Mouse (Mus musculus) embryo, embryonic 9.5 days (tissue): Measurements from ENCODE around the gene Eps8l3.
A peak's percentile ranks its signal among the peaks of the same experiment; 100 is the strongest.
"Not testable (repeated sequence)": the region's sequence is repeated elsewhere in the genome, so short reads cannot be mapped to it uniquely, and the experiment has no call there.

Experiments used
- DNase-seq: peaks from one replicate; pipeline ENCODE4 v3.0.0-alpha.2; 2017; ENCODE audit errors: extremely low spot score

Gene Eps8l3

GRCm38 (mm10) chr3:107853232-107854181, 23.5 kb upstream of the Eps8l3 start:
- DNase-seq: no peak

- DNase-seq: peak; percentile 27
These were observed 21.7 kb upstream of the Eps8l3 start for GRCm38 (mm10) chr3:107855368-107855767.

GRCm38 (mm10) chr3:107857646-107858045, 19.4 kb upstream of the Eps8l3 start:
- no peak for DNase-seq

GRCm38 (mm10) chr3:107861483-107861882, 15.5 kb upstream of the Eps8l3 start:
- DNase-seq: not testable (repeated sequence)

GRCm38 (mm10) chr3:107862471-107862870, 14.6 kb upstream of the Eps8l3 start:
- no peak for DNase-seq

- no peak for DNase-seq
These were observed 13.6 kb upstream of the Eps8l3 start for GRCm38 (mm10) chr3:107863471-107863870.

- DNase-seq: peak; percentile 88
These were observed 13.0 kb upstream of the Eps8l3 start for GRCm38 (mm10) chr3:107863898-107864603.

GRCm38 (mm10) chr3:107865364-107866091, 11.5 kb upstream of the Eps8l3 start:
- no peak for DNase-seq

GRCm38 (mm10) chr3:107867086-107867485, 9.9 kb upstream of the Eps8l3 start:
- peak; percentile 85 for DNase-seq

- DNase-seq: no peak
These were observed 8.6 kb upstream of the Eps8l3 start for GRCm38 (mm10) chr3:107868452-107868851.

- DNase-seq: no peak
These were observed 7.9 kb upstream of the Eps8l3 start for GRCm38 (mm10) chr3:107869097-107869496.

- DNase-seq: no peak
These were observed 7.1 kb upstream of the Eps8l3 start for GRCm38 (mm10) chr3:107869925-107870324.

GRCm38 (mm10) chr3:107873335-107874251, 3.4 kb upstream of the Eps8l3 start:
- no peak for DNase-seq

GRCm38 (mm10) chr3:107875231-107875630, 1.8 kb upstream of the Eps8l3 start:
- no peak for DNase-seq

- DNase-seq: no peak
These were observed 1.0 kb downstream of the Eps8l3 start for GRCm38 (mm10) chr3:107877747-107878736.

GRCm38 (mm10) chr3:107887674-107888495, 10.9 kb downstream of the Eps8l3 start:
- no peak for DNase-seq

GRCm38 (mm10) chr3:107889236-107889635, 12.2 kb downstream of the Eps8l3 start:
- not testable (repeated sequence) for DNase-seq

GRCm38 (mm10) chr3:107895194-107895719, 18.2 kb downstream of the Eps8l3 start:
- no peak for DNase-seq
